Mouse (Mus musculus) spleen, adult 12 weeks (tissue): ENCODE measurements around the gene Grik3.

Experiments used
- DNase-seq: peaks from one replicate; pipeline ENCODE4 v3.0.0; 2022; ENCODE audit warnings: low spot score

Gene Grik3

DNA sequence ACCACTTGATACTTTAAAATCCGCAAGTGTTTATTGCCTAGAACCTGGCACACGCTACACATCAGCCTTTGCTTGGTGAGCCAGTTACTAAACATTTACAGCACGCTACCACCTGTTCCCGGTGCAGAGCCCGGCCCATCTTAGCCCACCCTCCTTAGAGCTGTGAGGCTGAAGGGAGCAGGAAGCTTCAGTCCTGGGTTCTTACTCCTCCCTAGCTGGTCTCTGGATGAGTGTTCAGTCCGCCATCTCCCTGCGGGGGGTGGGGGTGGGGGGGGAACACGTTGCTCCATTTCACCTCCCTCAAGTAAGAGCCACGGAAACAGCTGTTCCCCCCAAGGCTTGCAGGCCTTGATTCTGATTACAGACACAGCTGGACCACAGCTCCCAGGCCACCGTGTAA lies 236.5 kb downstream of the Grik3 start:
- DNase-seq: no peak

DNA sequence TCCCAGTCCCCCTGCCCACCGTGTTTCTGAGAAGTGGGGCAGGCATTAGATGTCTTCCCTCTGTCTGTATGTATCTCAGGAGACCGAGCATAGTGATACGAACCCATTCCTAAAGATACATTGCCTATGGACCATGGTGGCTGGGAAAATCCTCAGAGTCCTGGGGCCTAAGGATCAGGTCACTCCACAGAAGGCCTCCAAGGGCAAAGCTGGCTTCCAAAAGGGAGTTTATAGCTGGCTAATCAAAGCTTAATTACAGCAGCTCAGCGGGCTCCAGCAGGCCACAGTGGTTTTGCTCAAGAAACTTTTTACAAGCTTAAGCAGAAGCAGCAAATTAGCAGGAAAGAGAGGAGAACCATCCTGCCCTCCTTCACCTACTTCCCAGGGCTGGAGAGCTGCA lies 237.1 kb downstream of the Grik3 start:
- DNase-seq: no peak

DNA sequence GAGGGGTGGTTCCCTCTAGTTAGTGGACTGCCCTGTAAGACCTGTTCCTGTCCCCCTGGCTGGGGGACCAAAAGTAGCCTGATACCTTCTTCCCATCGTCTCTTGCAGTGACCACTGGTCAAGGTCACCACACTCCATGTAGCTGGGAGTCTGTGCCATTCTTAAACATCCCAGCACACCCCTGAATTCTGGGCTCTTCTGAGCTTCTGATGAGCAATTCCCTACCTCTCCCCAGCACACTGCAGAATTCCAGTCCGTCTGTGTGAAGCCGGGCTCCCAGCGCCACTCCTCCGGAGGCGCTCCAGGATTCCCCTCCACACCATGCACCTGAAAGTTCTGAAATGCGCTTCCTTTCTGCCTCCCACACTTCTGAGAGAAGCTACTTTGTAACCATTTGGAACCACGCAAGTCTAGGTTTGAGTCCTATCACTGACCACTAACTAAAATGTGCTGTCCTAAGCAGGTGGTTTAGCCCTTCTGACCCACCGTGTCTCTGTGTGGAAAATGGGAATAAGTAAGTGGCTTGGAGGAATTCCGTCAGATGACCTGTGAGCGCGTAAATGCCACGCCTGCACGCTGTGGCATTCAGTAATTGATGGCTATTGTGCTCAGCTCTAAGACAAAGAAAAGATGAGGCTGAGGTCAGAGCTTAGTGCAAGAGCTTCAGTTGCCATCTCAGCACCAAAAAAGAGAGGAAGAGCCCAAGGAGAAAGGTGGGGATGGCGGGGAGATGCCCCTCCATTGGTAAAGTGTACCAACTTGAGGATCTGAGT lies 237.8 kb downstream of the Grik3 start:
- no peak for DNase-seq

DNA sequence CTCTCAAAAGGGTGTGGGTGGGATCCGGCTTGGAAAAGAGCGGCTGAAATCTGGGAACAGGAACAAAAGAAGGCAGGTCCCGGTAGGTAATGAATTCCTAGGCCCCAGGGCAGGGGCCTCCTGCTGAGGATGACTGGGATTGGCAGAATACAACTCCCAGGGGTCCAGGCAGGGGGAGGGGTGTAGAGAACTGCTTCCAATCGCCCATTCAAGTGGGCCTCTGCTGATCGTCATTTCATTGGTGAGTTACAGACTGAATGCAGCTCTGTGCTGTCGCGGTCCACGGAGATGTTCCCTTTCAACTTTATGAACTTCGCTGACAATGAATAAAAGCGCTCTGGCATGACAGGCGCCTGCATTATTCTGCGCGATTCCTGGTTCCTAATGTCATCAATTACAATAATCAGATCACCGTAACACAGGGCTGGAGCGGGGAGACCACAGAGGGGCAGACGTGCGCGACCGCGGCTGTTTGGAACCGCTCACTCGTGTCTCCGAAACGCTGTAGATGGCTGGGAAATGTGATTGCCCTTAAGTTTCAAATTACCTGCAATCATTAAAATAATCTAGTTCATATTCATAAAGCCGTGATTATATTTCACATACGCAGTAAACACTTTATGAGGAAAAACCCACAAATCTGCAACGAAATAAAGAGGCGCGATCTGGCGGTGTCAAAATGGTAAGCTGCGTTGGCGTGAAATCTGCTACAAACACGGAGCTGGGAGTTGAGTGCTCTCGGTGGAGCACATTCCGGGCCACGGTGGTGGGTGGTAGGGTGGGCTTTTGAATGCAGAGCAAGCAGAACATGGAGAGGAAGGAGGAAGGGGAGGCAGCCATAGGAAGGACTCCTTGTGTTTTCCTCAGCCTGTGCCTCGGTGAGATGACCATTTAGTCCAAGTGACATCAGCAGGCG lies 239.1 kb downstream of the Grik3 start:
- no peak for DNase-seq

DNA sequence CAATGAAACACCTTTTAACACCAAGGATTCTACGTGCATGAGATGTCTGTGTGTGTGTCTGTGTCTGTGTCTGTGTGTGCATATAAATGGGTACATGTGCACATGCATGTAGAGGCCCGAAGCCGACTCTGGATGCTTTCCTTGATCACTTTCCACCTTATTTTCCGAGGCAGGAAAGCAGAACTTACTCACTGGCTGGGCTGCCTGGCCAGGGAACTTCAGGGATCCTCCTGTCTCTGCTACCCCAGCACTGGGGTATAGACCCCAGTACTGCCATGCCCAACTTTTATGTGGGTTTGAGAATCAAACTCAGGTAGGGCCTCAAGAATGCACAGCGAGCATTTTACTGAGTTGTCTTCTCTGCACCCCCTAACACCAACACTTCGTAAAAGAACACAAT lies 240.3 kb downstream of the Grik3 start:
- DNase-seq: no peak

DNA sequence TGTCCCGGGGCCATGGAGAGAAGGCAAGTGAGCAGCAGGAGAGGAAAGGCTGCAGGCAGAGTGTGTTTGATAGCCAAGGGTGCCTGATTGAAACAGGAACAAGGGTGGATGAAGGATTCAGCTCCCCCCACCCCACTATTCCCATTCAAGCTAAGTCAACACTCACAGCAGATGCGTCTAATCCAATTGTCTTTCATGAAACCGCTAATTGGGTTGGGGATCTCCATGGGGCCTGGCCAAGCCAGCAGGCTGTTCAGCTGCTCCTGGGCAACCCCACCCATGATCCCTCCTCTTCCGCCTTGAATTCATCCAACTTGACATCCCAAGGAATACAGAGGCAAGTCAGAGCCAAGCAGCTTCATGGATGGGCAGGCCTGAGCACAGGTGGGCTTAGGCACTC lies 246.3 kb downstream of the Grik3 start:
- DNase-seq: no peak

DNA sequence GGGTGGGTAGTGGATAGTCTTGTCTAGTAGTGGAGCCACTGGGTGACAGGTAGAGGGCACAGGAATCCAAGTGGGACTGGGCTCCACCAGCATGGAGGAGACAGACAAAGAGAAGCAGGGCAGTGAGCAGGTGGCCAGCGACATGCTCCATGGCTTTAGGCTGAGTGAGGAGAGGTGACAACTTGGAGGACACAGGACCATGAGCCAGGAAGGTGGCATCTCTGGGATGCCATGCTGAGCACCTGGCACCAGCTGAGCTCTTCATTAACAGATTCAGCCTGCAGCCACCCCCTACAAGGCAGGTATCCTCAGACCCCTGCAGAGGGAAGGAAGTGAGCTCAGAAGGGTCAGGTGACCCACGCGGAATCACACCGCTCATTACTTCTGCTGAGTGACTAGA lies 248.3 kb downstream of the Grik3 start:
- no peak for DNase-seq

DNA sequence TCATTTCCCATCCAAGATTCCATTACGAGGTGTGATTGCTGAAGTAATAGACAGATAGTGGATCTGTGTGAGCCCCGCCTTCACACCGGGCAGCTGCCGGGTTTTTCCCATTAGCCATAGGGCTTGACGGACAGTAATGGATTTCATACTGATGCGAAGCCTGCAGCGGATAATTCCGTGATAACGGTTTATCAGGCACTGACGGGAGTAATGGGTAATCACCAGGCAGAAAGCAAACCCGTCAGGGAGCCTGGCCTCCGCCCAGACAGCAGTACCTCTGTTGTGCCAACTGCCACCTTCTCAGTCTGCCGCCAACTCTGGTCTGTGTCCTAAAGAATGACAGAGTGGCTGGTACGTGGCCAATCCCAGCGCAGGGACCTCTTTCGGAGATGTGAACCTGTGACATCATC lies 251.7 kb downstream of the Grik3 start:
- no peak for DNase-seq

DNA sequence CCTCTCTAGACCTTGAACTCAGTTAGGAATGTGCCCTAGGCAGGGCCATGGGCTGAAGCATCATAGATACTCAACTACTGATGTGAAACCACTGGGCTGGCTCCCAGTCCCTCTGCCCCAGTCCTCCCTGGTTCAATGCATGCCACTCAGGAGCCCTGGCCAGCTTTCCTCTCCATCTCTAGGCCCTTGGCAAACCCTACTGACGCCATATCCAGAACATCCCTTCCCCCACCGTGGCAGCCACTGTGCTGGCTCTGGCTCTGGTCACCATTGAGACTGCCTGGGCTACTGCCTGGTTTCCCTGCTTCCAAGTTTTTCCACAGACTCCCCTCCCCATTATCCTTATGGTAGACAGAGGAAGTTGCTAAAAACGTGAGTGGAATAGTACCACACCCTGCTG lies 255.4 kb downstream of the Grik3 start:
- DNase-seq: no peak

DNA sequence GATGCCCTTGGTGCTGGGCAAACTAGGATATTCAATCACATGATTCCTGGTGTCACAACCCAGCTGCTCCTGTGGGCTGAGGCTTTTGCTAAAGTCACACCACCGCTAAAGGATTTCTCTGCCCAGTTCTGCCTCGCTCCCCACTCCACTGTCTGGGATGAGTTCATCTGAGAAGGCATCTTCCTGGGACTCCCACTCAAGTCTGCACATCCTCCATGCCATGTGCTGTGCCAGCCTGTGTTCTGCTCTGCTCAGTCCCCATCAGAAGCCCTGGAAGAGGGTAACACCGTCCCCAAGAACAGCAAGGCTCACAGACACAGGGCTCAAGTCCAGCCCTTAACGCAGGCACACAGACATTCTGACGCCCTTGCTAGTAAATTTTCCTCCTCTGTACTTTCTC lies 265.9 kb downstream of the Grik3 start:
- no peak for DNase-seq

DNA sequence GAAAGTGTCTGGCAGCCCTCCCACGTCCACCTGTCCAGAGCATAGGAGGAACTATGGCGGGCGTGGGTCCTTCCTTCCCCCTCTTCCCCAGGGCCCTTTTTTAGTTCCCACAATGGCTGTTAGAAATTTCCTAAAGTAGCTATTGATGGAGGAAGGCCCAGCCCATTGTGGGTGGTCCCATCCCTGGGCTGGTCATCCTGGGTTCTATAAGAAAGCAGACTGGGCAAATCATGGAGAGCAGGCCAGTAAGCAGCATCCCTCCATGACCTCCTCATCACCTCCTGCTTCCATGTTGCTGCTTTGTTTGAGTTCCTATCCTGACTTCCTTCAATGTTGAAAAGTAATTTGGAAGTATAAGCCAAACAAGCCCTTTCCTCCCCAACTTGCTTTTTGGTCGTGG lies 269.8 kb downstream of the Grik3 start:
- no peak for DNase-seq

DNA sequence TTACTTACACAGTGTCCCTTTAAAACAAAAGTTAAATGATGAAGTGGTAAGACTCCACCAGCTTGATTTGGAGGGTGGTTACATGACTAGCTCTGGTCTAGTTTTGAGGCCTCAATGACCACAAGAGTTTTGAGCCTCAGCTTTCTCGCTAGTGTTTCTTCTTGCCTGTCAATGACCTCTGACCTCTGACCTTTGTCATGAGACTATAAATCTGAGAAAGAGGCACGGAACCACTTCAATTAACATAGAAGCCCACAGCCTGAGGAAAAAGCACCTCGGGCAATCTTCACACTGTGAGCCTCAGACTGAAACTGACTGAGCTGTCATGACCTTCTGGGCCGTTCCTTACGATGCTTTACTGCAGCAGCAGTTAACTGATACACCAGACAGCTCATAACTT lies 272.6 kb downstream of the Grik3 start:
- DNase-seq: no peak
